Mouse (Mus musculus): ENCODE data around the gene Cryzl1. TPM values are rescaled to one million over a fixed set of nuclear protein-coding genes. Genes with fewer than 3 reads are reported as not detected.

The Cryzl1 gene
- polyA plus RNA-seq, 1 experiment from 2014 or later = 59.3 TPM

GRCm38 (mm10) chr16:91663795-91664194 lies 65.0 kb downstream of the Cryzl1 start:
- H3K27ac ChIP-seq (ENCODE audit: low read length) = no peak overlapping the region
- H3K36me3 ChIP-seq (ENCODE audit: insufficient read depth, low read length) = peaks cover 45% of the 10 kb centered on the region
- no peak overlapping the region for H3K9ac ChIP-seq (replicated peaks; ENCODE audit: low read depth)
- no peaks in the 10 kb centered on the region for H3K4me1 ChIP-seq (ENCODE audit: insufficient read depth, low read depth, low read length)
- WGBS = 94% methylated on average over 3 of the region's 3 CpGs
- TF ChIP-seq EP300 (IDR thresholded peaks at IDR 0.05) (no peak), CTCF (IDR thresholded peaks at IDR 0.05) (no peak)
- H3K27me3 ChIP-seq (replicated peaks; ENCODE audit: insufficient read depth, low read length) = no peaks in the 10 kb centered on the region
- H3K4me3 ChIP-seq (ENCODE audit: low read depth, low read length) = no peak overlapping the region
- H3K4me2 ChIP-seq (replicated peaks; ENCODE audit: low read depth, low read length) = no peak overlapping the region
- H3K9me3 ChIP-seq (ENCODE audit: low read length) = no peaks in the 10 kb centered on the region
- DNase-seq (ENCODE audit: low spot score) (no peak), ATAC-seq (no peak)

GRCm38 (mm10) chr16:91662336-91662735 lies 66.4 kb downstream of the Cryzl1 start:
- Histone ChIP-seq H3K4me3 (ENCODE audit: low read depth, low read length) (no peak overlapping the region), H3K9me3 (ENCODE audit: low read length) (no peaks in the 10 kb centered on the region), H3K27me3 (replicated peaks; ENCODE audit: insufficient read depth, low read length) (no peaks in the 10 kb centered on the region), H3K4me1 (ENCODE audit: insufficient read depth, low read depth, low read length) (no peaks in the 10 kb centered on the region), H3K27ac (ENCODE audit: low read length) (no peak overlapping the region), H3K36me3 (ENCODE audit: insufficient read depth, low read length) (peaks cover 59% of the 10 kb centered on the region), H3K9ac (replicated peaks; ENCODE audit: low read depth) (no peak overlapping the region), H3K4me2 (replicated peaks; ENCODE audit: low read depth, low read length) (no peak overlapping the region)
- no peak for TF ChIP-seq EP300 (IDR thresholded peaks at IDR 0.05)
- ATAC-seq = no peak
- 89% methylated on average over 16 of the region's 16 CpGs for WGBS
- DNase-seq (ENCODE audit: low spot score) = no peak

DNA sequence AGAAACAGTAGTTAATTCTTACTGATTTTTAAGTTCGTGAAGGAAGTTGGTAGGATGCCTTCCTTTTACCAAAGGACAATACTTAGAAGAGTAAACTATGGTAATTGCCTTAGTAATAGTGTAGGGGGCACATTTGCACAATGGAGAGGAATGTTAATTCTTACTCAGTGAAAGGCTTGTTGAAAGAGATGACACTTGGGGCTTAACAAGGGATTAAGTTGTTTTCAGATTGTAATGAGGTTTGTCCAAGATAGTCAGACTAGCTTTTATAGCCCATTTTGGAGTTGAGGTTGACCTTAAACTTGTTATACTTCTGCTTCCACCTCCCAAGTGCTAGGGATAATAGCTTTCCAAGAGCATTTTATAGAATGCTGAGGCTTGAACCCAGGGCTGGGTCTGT lies 67.4 kb downstream of the Cryzl1 start:
- DNase-seq (ENCODE audit: low spot score) = no peak
- H3K27me3 ChIP-seq (replicated peaks; ENCODE audit: insufficient read depth, low read length) = no peaks in the 10 kb centered on the region
- H3K9ac ChIP-seq (replicated peaks; ENCODE audit: low read depth) = no peak overlapping the region
- H3K27ac ChIP-seq (ENCODE audit: low read length) = no peak overlapping the region
- no peaks in the 10 kb centered on the region for H3K9me3 ChIP-seq (ENCODE audit: low read length)
- H3K4me1 ChIP-seq (ENCODE audit: insufficient read depth, low read depth, low read length) = no peaks in the 10 kb centered on the region
- no peak overlapping the region for H3K4me3 ChIP-seq (ENCODE audit: low read depth, low read length)
- WGBS = 71% methylated on average over 1 of the region's 1 CpGs
- no peak overlapping the region for H3K4me2 ChIP-seq (replicated peaks; ENCODE audit: low read depth, low read length)
- ATAC-seq = no peak
- peaks cover 65% of the 10 kb centered on the region for H3K36me3 ChIP-seq (ENCODE audit: insufficient read depth, low read length)
- TF ChIP-seq EP300 (IDR thresholded peaks at IDR 0.05) (no peak), CTCF (IDR thresholded peaks at IDR 0.05) (no peak)

DNA sequence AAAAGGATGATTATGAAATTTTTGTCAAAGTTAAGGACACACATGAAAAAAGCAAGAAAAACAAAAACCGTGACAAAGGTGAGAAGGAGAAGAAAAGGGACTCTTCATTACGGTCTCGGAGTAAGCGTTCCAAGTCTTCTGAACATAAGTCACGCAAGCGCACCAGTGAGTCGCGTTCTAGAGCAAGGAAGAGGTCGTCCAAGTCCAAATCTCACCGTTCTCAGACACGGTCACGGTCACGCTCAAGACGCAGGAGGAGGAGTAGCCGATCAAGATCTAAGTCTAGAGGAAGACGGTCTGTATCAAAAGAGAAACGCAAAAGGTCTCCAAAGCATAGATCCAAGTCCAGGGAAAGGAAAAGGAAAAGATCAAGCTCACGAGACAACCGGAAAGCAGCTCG lies 69.0 kb downstream of the Cryzl1 start:
- TF ChIP-seq CTCF (IDR thresholded peaks at IDR 0.05) = no peak
- TF ChIP-seq EP300 (IDR thresholded peaks at IDR 0.05) = no peak
- no peaks in the 10 kb centered on the region for H3K4me1 ChIP-seq (ENCODE audit: insufficient read depth, low read depth, low read length)
- DNase-seq (ENCODE audit: low spot score) (no peak), ATAC-seq (no peak)
- no peak overlapping the region for H3K4me2 ChIP-seq (replicated peaks; ENCODE audit: low read depth, low read length)
- H3K27ac ChIP-seq (ENCODE audit: low read length) = no peak overlapping the region
- WGBS = 96% methylated on average over 20 of the region's 20 CpGs
- no peaks in the 10 kb centered on the region for H3K27me3 ChIP-seq (replicated peaks; ENCODE audit: insufficient read depth, low read length)
- H3K9ac ChIP-seq (replicated peaks; ENCODE audit: low read depth) = no peak overlapping the region
- H3K9me3 ChIP-seq (ENCODE audit: low read length) = no peaks in the 10 kb centered on the region
- H3K4me3 ChIP-seq (ENCODE audit: low read depth, low read length) = no peak overlapping the region
- peaks cover 65% of the 10 kb centered on the region for H3K36me3 ChIP-seq (ENCODE audit: insufficient read depth, low read length)

DNA sequence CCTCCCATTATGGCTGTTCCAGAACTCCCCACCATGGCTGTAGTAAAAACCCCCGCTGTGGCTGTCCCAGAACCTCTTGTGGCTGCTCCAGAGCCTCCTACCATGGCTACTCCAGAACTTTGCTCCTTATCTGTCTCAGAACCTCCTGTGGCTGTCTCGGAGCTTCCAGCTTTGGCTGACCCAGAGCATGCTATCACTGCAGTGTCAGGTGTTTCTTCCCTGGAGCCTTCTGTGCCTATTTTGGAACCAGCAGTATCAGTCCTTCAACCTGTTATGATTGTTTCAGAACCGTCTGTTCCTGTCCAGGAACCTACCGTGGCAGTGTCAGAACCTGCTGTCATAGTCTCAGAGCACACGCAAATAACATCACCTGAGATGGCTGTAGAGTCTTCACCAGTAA lies 70.3 kb downstream of the Cryzl1 start:
- Histone ChIP-seq H3K4me3 (ENCODE audit: low read depth, low read length) (no peak overlapping the region), H3K27me3 (replicated peaks; ENCODE audit: insufficient read depth, low read length) (no peaks in the 10 kb centered on the region), H3K4me2 (replicated peaks; ENCODE audit: low read depth, low read length) (no peak overlapping the region), H3K36me3 (ENCODE audit: insufficient read depth, low read length) (peaks cover 65% of the 10 kb centered on the region), H3K9me3 (ENCODE audit: low read length) (no peaks in the 10 kb centered on the region), H3K4me1 (ENCODE audit: insufficient read depth, low read depth, low read length) (no peaks in the 10 kb centered on the region), H3K9ac (replicated peaks; ENCODE audit: low read depth) (no peak overlapping the region), H3K27ac (ENCODE audit: low read length) (no peak overlapping the region)
- ATAC-seq = no peak
- no peak for DNase-seq (ENCODE audit: low spot score)
- TF ChIP-seq CTCF (IDR thresholded peaks at IDR 0.05) (no peak), EP300 (IDR thresholded peaks at IDR 0.05) (no peak)
- WGBS = 94% methylated on average over 5 of the region's 5 CpGs

DNA sequence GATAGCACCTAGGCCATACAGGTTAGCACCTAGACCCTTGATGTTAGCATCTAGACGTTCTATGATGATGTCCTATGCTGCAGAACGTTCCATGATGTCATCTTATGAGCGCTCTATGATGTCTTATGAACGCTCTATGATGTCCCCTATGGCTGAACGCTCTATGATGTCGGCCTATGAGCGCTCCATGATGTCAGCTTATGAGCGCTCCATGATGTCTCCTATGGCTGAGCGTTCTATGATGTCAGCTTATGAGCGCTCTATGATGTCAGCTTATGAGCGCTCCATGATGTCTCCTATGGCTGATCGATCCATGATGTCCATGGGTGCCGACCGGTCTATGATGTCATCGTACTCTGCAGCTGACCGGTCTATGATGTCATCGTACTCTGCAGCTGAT lies 71.5 kb downstream of the Cryzl1 start:
- H3K9me3 ChIP-seq (ENCODE audit: low read length) = no peaks in the 10 kb centered on the region

GRCm38 (mm10) chr16:91655285-91655684 lies 73.5 kb downstream of the Cryzl1 start:
- Histone ChIP-seq H3K27me3 (replicated peaks; ENCODE audit: insufficient read depth, low read length) (no peaks in the 10 kb centered on the region), H3K4me1 (ENCODE audit: insufficient read depth, low read depth, low read length) (no peaks in the 10 kb centered on the region), H3K4me3 (ENCODE audit: low read depth, low read length) (no peak overlapping the region), H3K9ac (replicated peaks; ENCODE audit: low read depth) (no peak overlapping the region), H3K36me3 (ENCODE audit: insufficient read depth, low read length) (peaks cover 67% of the 10 kb centered on the region), H3K4me2 (replicated peaks; ENCODE audit: low read depth, low read length) (no peak overlapping the region), H3K27ac (ENCODE audit: low read length) (no peak overlapping the region), H3K9me3 (ENCODE audit: low read length) (no peaks in the 10 kb centered on the region)
- TF ChIP-seq EP300 (IDR thresholded peaks at IDR 0.05) (no peak), CTCF (IDR thresholded peaks at IDR 0.05) (no peak)
- WGBS = 95% methylated on average over 9 of the region's 9 CpGs
- DNase-seq (ENCODE audit: low spot score) = no peak
- no peak for ATAC-seq

More for the DNA sequence above, 71.5 kb downstream of the Cryzl1 start:
- 98% methylated on average over 17 of the region's 17 CpGs for WGBS
- H3K36me3 ChIP-seq (ENCODE audit: insufficient read depth, low read length) = peaks cover 66% of the 10 kb centered on the region
- no peak overlapping the region for H3K9ac ChIP-seq (replicated peaks; ENCODE audit: low read depth)
- H3K4me2 ChIP-seq (replicated peaks; ENCODE audit: low read depth, low read length) = no peak overlapping the region
- no peaks in the 10 kb centered on the region for H3K4me1 ChIP-seq (ENCODE audit: insufficient read depth, low read depth, low read length)
- H3K27me3 ChIP-seq (replicated peaks; ENCODE audit: insufficient read depth, low read length) = no peaks in the 10 kb centered on the region
- TF ChIP-seq EP300 (IDR thresholded peaks at IDR 0.05) (no peak), CTCF (IDR thresholded peaks at IDR 0.05) (no peak)
- H3K27ac ChIP-seq (ENCODE audit: low read length) = no peak overlapping the region
- H3K4me3 ChIP-seq (ENCODE audit: low read depth, low read length) = no peak overlapping the region
- DNase-seq (ENCODE audit: low spot score) (no peak), ATAC-seq (0 out of 2 replicates have a peak, but pooled peaks have one; percentile 21)
